Mouse (Mus musculus) forebrain, embryonic 14.5 days (tissue): ENCODE data around the gene Gpr155. TPM values are rescaled to one million over a fixed set of nuclear protein-coding genes. Genes with fewer than 3 reads are reported as not detected.

ENCODE experiments used
- ATAC-seq: fragments of 200-750 bp; cut with Nextera tagmentation; 2 replicates; pipeline ENCODE4 v1.8.0; 2017; ENCODE audit warnings: mild to moderate bottlenecking, moderate library complexity
- DNase-seq: peaks from one replicate; pipeline ENCODE4 v3.0.0-alpha.2; 2015; ENCODE audit warnings: low spot score
- H3K27ac ChIP-seq: fragments of 300-500 bp; sonication (generic); 2 replicates; pipeline ENCODE4 v1.5.1; 2014; ENCODE audit warnings: low read depth, mild to moderate bottlenecking, control low read depth, low read length, moderate library complexity
- H3K27me3 ChIP-seq: fragments of 300-500 bp; sonication (generic); replicated peaks from 2 replicates; pipeline ENCODE4 v1.6.1; 2014; ENCODE audit warnings: low read length, control low read depth, mixed read lengths; ENCODE audit not compliant: control insufficient read depth, insufficient read depth
- H3K36me3 ChIP-seq: fragments of 300-500 bp; sonication (generic); 2 replicates; pipeline ENCODE4 v1.6.1; 2014; ENCODE audit warnings: low read length, control low read depth; ENCODE audit not compliant: control insufficient read depth, insufficient read depth
- H3K4me1 ChIP-seq: fragments of 300-500 bp; sonication (generic); 2 replicates; pipeline ENCODE4 v1.6.1; 2014; ENCODE audit warnings: antibody characterized with exemption, low read length, control low read depth; ENCODE audit not compliant: control insufficient read depth, insufficient read depth
- H3K4me2 ChIP-seq: fragments of 300-500 bp; sonication (generic); 2 replicates; pipeline ENCODE4 v1.6.1; 2014; ENCODE audit warnings: mild to moderate bottlenecking, control low read depth, low read length
- H3K4me3 ChIP-seq: fragments of 300-500 bp; sonication (generic); 2 replicates; pipeline ENCODE4 v1.5.1; 2014; ENCODE audit warnings: low read depth, low read length, control low read depth
- H3K9ac ChIP-seq: fragments of 300-500 bp; sonication (generic); 2 replicates; pipeline ENCODE4 v1.6.1; 2014; ENCODE audit warnings: mild to moderate bottlenecking, low read length, control low read depth, moderate library complexity
- H3K9me3 ChIP-seq: fragments of 300-500 bp; sonication (generic); replicated peaks from 2 replicates; pipeline ENCODE4 v1.6.1; 2016; ENCODE audit warnings: low read length, control low read depth, mixed read lengths; ENCODE audit not compliant: control insufficient read depth
- WGBS: fragments of 180-500 bp; shearing (Covaris S2); extraction: QIAGEN DNeasy Blood & Tissue Kit; methylation state at CpG from one replicate; pipeline ENCODE4 v1.1.7; 2014; 5-methylcytosine and 5-hydroxymethylcytosine counted together
- polyA plus RNA-seq: library from polyadenylated mRNA; unstranded; fragments of >200 nt; fragmentation: Nextera tagmentation; extraction: Ambion mirVana; gene quantifications from 2 replicates; pipeline ENCODE4 v1.2.1, GENCODE M21; 2014

The Gpr155 gene
- polyA plus RNA-seq, 1 experiment from 2014 or later: 9.1 TPM

DNA sequence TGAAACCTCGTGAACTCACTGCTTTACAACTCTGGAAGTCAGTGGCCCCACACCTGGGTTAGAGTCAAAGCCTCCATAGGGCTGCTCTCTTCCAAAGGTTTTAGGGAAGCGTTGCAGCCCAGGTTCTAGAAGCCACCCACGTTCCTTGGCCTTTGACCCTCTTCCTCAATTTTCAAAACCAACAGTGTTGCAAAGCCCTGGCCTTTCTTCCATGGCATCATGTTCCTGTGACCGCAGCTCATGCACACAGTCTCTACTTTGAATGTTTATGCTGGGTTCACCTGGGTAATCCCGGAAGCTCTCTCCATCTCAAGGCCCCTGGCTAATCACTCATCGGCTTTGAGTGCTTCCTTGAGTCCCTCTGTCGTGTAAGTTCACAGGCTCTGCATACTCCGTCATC lies 9.1 kb upstream of the Gpr155 start:
- Histone ChIP-seq H3K9me3 (no peaks in the 10 kb centered on the region), H3K27ac (no peak overlapping the region), H3K4me3 (no peak overlapping the region), H3K4me2 (no peak overlapping the region), H3K9ac (no peak overlapping the region), H3K4me1 (no peaks in the 10 kb centered on the region), H3K36me3 (no peaks in the 10 kb centered on the region), H3K27me3 (no peaks in the 10 kb centered on the region)
- no peak for DNase-seq
- ATAC-seq: no peak
- whole genome bisulfite sequencing: 87% methylated on average over 8 of the region's 8 CpGs

DNA sequence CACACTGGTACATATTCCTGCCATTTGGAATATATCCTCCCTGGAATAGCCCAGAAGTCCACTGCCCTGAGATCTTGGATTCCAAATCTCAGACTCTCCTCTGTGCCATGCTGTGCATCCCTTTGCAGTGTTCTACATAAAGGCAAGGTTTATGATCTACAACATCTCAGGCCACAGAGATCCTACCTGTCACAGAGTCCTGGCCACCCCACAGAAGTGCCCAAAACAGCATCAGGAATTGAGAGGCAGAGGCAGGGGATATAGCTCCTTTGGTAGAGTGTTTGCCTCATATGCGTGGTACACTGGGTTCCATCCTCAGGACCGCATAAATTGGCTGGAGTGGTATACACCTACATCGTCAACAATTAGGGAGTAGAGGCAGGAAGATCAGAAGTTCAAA lies 8.1 kb upstream of the Gpr155 start:
- Histone ChIP-seq H3K27ac (no peak overlapping the region), H3K4me2 (no peak overlapping the region), H3K9me3 (no peaks in the 10 kb centered on the region), H3K27me3 (no peaks in the 10 kb centered on the region), H3K4me3 (no peak overlapping the region), H3K9ac (no peak overlapping the region), H3K4me1 (no peaks in the 10 kb centered on the region), H3K36me3 (no peaks in the 10 kb centered on the region)
- 92% methylated on average over 3 of the region's 3 CpGs for WGBS
- ATAC-seq (no peak), DNase-seq (no peak)

DNA sequence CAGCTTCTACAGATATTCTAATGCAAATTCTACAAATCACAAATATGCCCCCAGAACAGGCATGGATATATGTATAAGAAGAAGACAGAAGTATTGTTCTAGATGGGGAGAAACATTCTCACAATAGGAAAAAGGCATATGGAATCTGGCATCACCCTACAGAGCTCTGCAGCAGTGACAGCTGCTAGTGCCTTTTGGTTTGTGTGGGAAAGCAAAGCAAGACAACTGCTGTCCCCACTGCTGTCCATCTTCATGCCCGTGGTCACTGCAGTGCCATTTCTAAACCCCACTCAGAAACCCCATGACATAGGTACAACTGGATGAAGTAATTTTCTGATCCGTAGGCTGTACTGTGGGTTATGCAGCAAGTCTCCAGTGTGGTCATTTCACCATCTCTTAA lies 6.4 kb upstream of the Gpr155 start:
- no peak overlapping the region for H3K9ac ChIP-seq
- WGBS: 84% methylated on average over 2 of the region's 2 CpGs
- H3K27ac ChIP-seq: no peak overlapping the region
- no peak overlapping the region for H3K4me2 ChIP-seq
- no peaks in the 10 kb centered on the region for H3K27me3 ChIP-seq
- H3K36me3 ChIP-seq: no peaks in the 10 kb centered on the region
- no peak for ATAC-seq
- DNase-seq: no peak
- H3K9me3 ChIP-seq: no peaks in the 10 kb centered on the region
- no peaks in the 10 kb centered on the region for H3K4me1 ChIP-seq
- no peak overlapping the region for H3K4me3 ChIP-seq

DNA sequence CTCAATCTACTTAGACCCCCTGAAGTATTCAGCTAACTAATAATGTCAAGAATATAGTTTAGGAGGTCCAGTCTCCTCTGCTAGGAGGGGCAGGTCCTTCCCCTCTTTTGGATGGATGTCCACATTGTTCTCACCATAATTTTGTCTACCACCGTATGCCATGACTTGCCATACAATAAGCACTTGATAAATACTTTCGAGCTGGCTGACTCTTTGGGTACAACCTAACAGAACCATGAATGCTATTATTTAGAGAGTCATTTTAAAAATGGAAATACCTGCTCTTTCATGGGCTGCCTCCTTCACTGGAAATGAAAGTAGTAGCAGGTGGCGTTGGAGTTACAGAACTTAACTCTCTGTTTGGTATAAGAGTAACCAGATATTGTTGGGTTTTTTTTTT lies 3.6 kb upstream of the Gpr155 start:
- H3K27ac ChIP-seq: no peak overlapping the region
- H3K36me3 ChIP-seq: no peaks in the 10 kb centered on the region
- no peaks in the 10 kb centered on the region for H3K27me3 ChIP-seq
- no peaks in the 10 kb centered on the region for H3K9me3 ChIP-seq
- ATAC-seq (no peak), DNase-seq (no peak)
- no peak overlapping the region for H3K4me2 ChIP-seq
- WGBS: 88% methylated on average over 3 of the region's 3 CpGs
- no peak overlapping the region for H3K9ac ChIP-seq
- 0 out of 2 replicates have a peak, but pooled peaks cover 3% of the 10 kb centered on the region for H3K4me1 ChIP-seq
- no peak overlapping the region for H3K4me3 ChIP-seq

DNA sequence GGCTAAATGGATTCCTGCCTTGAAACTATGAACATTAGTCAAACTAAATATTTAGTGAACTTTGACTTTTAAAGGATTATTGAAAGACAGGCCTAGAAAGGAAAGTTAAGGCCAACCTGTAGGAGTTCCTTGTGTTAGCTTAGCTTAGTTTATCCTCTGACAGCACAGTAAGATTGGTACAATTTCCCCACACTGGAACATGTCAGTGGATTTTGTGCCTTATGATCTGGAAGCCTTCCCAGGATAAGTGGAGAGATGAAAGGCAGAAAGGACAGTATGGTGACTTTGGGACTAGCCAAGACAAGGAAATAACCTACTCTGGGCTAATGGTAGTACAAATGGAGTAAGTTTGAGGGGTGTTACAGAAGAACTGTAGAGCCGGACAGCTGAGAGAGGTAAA lies 1.4 kb upstream of the Gpr155 start:
- H3K9ac ChIP-seq: no peak overlapping the region
- 88% methylated on average over 1 of the region's 1 CpGs for WGBS
- H3K4me2 ChIP-seq: no peak overlapping the region
- no peaks in the 10 kb centered on the region for H3K36me3 ChIP-seq
- no peaks in the 10 kb centered on the region for H3K9me3 ChIP-seq
- DNase-seq (no peak), ATAC-seq (no peak)
- no peak overlapping the region for H3K27ac ChIP-seq
- 0 out of 2 replicates have a peak, but pooled peaks cover 3% of the 10 kb centered on the region for H3K4me1 ChIP-seq
- no peak overlapping the region for H3K4me3 ChIP-seq
- 0 out of 2 replicates have a peak, but pooled peaks cover 3% of the 10 kb centered on the region for H3K27me3 ChIP-seq

DNA sequence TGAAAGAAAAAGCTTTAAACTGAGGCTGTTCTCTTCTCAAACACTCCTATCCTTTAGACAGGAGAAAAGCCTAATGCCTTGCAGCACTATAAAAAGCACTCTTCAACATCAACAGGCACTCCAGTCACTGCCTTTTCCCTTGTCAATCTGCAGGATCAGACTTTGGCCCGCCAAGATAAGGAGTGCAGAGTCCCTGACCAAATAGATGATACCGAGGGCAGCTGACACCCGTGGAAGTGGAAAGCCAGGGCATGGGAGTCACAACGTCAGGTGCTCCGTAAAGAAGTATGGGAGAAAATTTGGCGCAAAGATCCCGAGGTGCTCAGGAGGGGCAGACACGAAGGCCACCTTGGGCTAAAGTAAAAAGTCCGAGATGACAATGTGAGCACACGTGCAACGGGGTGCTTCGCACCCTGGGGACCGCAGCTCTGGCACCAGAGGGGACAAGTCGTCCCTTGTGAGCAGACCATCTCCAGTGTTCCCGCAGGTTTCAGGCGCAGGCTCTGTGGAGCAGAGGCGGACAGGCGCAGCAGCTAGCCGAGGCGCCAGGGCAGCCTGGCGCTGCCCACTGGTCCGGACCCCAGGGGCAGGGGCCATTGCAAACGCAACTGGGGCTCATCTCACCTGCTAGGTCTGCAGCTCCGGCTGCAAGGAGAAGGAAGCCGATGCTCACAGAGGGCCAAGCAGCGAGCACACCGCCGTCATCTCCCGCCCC lies 574 bp downstream of the Gpr155 start:
- H3K36me3 ChIP-seq: peaks cover 3% of the 10 kb centered on the region; the same call in 1 of the 2 replicates
- 0 out of 2 replicates have a peak, but pooled peaks cover 3% of the 10 kb centered on the region for H3K4me1 ChIP-seq
- peak overlapping the region; percentile 72 for H3K9ac ChIP-seq
- no peak for DNase-seq
- peak overlapping the region; percentile 89 for H3K4me2 ChIP-seq
- WGBS: 2% methylated on average over 29 of the region's 29 CpGs
- H3K27me3 ChIP-seq: 0 out of 2 replicates have a peak, but pooled peaks cover 3% of the 10 kb centered on the region
- H3K9me3 ChIP-seq: no peaks in the 10 kb centered on the region
- peak overlapping the region; percentile 69 for H3K4me3 ChIP-seq
- ATAC-seq: no peak
- peak overlapping the region; percentile 72; the same call in 1 of the 2 replicates for H3K27ac ChIP-seq

DNA sequence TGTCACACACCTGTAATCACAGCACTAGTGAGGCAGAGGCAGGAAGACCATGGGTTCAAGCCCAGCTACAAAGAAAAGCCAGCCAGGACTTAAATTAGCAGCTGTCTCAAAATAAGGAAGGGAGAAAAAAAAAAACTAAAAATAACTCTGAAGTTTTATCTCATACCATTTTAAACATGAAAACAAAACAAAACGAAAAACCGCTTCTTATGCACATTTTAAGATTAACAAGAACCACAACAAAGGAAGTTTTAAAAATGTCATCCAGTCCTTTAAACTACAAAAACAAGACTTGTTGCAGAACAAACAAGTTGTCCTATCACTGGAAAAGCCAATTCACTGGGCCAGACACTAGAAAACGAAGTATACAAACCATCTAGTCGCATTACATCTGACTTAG lies 1.2 kb downstream of the Gpr155 start:
- DNase-seq (no peak), ATAC-seq (no peak)
- H3K4me3 ChIP-seq: peak overlapping the region; percentile 69; the same call in 1 of the 2 replicates
- H3K9me3 ChIP-seq: no peaks in the 10 kb centered on the region
- H3K27ac ChIP-seq: no peak overlapping the region
- no peak overlapping the region for H3K9ac ChIP-seq
- peaks cover 3% of the 10 kb centered on the region; the same call in 1 of the 2 replicates for H3K36me3 ChIP-seq
- H3K27me3 ChIP-seq: 0 out of 2 replicates have a peak, but pooled peaks cover 3% of the 10 kb centered on the region
- 87% methylated on average over 4 of the region's 4 CpGs for WGBS
- H3K4me2 ChIP-seq: peak overlapping the region; percentile 89; the same call in 1 of the 2 replicates
- 0 out of 2 replicates have a peak, but pooled peaks cover 3% of the 10 kb centered on the region for H3K4me1 ChIP-seq

DNA sequence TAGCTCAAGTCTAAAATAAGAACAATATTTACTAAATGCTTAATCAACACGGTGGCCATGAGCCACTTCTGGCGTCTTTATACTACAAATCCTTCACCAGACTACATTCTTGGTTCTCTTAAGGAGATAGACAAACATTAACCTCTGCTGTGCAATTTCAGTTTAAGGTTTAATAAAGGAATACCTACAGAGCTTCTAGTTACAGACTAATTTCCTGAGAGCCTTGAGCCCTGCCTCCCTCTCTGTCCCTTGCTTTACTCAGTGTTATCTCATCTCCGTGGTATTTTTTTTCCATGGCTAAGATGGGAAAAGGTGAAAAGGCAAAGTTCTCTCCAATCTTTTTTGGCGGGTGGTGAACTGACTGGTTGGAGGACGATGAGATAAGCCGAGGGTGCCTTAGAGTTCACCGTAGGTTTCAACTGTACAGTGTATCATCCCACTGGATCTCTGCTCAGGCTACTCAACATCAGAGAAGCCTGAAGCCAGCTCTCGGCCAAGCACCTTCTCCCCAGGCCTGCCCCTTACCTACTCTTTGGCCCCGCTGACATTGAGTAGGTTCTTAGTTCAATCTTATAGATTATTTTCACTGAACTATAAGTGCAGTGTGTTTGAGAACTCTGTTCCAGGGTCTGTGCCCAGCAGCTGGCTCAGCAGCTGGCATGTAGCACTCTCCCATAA lies 5.9 kb downstream of the Gpr155 start:
- Histone ChIP-seq H3K27ac (no peak overlapping the region), H3K36me3 (peaks cover 3% of the 10 kb centered on the region; the same call in 1 of the 2 replicates), H3K9me3 (no peaks in the 10 kb centered on the region), H3K4me3 (no peak overlapping the region), H3K9ac (no peak overlapping the region), H3K27me3 (0 out of 2 replicates have a peak, but pooled peaks cover 3% of the 10 kb centered on the region), H3K4me1 (no peaks in the 10 kb centered on the region), H3K4me2 (no peak overlapping the region)
- DNase-seq (no peak), ATAC-seq (no peak)
- 92% methylated on average over 9 of the region's 9 CpGs for WGBS

DNA sequence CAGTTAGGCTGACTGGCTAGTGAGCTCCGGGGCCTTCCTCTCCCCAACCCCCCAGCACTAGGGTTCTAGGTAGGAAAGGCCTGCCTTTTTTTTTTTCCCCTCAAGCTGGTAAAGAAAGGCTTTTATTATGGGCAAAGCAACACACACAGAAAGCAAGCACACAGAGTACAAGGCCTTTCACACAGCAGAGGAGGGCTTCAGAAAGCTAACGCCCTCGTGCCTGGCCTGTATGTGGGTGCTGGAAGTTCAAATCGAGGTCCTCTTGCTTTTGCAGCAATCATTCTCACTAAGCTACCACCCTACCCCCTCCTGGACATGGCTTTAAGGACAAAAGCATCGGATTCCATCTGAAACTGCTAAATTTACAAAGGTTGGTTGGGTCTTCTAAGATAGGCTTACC lies 6.7 kb downstream of the Gpr155 start:
- no peak overlapping the region for H3K4me2 ChIP-seq
- WGBS: 74% methylated on average over 5 of the region's 5 CpGs
- H3K9ac ChIP-seq: no peak overlapping the region
- no peak overlapping the region for H3K27ac ChIP-seq
- no peaks in the 10 kb centered on the region for H3K4me1 ChIP-seq
- peaks cover 3% of the 10 kb centered on the region; the same call in 1 of the 2 replicates for H3K36me3 ChIP-seq
- 0 out of 2 replicates have a peak, but pooled peaks cover 3% of the 10 kb centered on the region for H3K27me3 ChIP-seq
- DNase-seq (no peak), ATAC-seq (no peak)
- H3K4me3 ChIP-seq: no peak overlapping the region
- H3K9me3 ChIP-seq: no peaks in the 10 kb centered on the region
